Mouse (Mus musculus) c-Kit-positive CD71-positive TER-119-negative erythroid progenitor cells, embryonic 14.5 days (primary cell): ENCODE results near the gene Ctdsp2.

ENCODE experiments used
- DNase-seq: peaks from one replicate; pipeline ENCODE4 v3.0.0-alpha.2; 2013; ENCODE audit warnings: low read depth

Gene Ctdsp2

DNA sequence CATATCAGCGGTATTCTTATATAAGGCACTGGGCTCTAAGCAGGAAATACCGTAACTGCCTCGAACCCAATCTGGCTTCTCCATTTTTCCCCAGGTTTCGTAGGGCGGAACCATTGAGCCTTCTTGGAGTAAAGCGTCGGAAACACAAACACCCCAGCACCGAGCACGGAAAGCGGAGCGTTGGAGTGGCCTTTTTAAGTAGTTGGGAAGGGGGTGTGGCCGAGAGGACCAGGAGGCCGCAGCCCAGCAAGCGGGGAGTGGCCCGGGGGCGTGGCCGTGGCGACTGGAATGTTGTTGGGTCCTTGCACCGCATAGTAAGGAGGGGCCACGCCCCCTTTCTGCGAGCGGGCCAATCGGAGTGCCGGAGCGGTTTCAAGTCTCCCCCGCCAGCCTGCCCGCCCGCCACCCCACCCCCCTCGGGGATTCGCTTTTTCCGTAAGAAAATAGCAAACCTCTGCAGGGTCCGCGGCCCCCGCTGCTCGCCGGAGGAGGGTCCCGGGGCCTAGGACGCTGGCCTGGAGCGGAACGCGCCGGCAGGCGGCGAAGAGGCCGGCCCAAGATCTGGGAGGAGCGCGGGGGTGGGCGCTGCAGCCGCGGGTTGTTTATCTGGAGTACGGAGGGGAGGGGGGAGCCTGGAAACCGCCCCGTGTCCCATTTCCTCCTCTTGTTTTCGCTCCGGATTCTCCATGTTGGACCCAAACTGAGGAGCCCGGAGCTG lies at the start of gene Ctdsp2:
TSS of gene Ctdsp2 (plus strand) at position 441 of the 718 bp plus-strand sequence.
- DNase-seq: peak; percentile 95

DNA sequence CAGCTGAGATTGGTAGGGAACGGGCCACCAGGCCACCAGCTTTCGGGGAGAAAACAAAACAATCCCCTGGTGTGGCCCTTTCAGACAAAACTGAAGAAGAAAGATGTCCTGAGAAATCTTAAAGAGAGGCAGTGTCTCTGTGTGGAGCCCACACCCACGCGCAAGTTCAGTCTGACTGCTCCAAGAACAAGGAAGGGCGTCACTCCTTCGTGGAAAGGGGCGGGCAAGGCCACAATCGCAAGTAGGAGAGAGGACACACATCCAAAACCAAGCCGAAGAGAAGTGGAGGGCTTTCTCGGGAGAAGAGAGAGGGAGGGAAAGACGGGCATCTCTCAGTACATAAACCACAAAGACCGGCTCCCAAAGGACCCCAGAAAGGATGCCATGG lies 49.7 kb upstream of the Ctdsp2 start:
- DNase-seq: no peak

DNA sequence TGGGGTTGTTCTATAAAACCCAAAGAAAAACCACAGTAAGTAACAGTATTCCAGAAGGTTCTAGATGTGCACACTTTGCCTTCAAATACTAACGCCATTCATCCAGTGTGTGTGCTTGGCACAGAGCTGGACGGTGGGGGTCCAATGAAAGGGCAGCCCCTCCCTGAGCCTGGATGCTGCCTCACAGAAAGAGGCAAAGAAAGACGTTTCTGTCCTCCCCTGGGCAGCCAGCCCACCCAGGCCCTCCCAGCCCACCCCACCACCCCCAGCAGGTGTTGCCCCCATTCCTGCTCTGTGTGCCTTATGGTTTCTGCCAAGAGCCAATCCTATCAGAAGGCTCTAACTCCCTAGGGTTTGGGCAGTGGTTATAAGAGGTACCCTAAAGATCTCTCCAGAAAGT lies 49.0 kb upstream of the Ctdsp2 start:
- no peak for DNase-seq

DNA sequence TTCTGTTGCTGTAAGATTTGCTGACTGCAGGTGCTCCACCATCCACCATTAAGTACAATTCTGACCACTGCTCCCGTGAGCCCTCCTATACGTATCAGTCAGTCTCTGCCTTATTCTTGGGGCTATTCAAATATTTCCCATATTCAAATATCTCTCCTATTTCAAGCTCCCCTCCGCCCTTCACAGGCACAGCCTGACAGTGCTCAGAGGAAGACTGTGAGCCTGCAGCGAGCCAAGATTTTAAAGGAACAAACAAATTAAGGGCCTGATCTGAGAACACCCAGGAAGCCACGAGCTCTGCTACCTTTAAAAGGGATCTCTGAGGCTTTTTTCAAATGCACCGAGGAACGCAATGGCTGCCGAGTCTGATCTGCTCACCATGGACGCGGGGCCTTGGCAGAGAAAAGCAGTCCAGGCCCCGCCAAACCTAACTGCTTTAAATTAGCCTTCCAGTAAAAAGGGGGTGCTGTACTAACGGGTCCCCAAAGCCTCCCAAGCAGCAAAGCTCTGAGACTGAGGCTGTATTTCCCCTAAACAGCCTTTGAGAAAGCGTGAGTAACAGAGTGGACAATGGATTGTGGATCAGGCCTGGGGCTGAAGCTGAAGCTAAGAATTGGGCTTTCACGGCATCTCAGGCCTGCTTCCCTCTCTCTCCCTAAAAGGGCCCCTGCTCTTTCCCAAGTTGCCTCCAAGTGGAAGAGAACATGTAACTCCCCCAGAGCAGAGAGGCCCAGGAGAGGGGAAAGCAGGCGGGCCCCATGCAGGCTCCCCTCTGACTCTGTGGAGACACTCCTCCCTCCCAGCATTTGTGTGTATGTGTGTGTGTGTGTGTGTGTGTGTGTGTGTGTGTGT lies 48.0 kb upstream of the Ctdsp2 start:
- no peak for DNase-seq

DNA sequence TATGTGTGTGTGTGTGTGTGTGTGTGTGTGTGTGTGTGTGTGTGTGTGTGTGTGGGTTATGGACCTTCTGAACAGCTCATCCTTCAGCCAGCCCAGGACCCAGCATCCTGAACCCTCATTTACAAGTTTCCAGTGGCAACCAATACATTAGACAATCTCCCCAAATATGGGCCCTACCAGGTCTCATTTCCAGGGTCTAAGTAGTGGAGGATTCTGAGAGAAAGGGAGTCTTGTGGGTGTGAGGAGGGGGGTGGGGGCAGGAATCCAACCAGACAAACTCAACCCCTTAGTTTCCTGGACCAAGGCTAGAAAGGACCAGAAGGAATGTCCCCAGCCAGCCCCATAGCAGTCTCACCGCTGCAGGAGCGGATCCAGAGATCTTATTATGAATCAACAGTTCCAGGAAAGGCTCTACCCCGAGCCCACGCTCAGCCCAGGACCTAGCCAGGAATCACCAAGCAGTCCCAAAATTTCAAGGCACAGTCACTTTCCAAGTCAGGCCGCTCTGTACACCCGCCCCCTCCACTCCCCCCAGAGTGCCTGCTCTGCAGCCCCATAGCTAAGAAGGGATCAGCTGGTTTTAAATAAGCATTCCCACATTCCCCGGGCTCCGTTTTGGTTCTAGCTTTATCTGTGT lies 47.3 kb upstream of the Ctdsp2 start:
- DNase-seq: no peak

DNA sequence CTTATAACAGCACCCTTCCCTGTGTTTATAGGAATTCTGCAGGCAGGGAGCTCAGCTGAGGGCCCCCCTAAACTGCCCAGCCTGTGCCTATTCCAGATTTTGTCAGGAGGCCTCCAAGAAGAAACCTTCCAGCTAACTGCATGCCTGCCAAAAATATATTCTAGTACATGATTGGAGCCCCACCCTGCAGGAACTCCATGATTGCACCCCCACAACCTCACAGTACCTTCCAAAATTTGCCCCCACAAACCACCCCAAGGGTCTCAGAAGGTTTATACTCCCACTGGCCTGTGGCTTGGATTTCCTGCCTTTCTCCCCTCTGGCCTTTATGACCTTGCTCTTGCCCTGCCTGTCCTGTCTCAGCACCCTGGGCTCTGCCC lies 46.8 kb upstream of the Ctdsp2 start:
- no peak for DNase-seq

DNA sequence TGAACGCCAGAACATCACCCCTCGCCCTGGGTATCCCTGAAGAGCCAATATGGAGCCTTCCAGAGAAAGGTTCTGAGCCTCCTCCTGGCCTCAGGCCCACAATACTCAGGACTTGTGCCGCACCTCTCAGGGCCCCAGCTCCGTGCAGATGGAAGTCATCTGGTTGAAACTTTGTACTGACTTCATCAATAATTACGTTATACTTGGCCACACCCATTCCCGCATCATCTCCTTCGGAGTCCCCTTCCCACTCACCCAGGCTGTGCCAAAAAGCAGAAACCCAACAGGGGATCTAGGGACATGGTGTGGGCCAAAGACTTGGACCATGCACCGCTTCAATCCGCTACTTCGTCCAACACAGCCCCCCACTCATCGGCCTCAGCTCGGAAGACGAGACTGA lies 44.0 kb upstream of the Ctdsp2 start:
- DNase-seq: no peak

DNA sequence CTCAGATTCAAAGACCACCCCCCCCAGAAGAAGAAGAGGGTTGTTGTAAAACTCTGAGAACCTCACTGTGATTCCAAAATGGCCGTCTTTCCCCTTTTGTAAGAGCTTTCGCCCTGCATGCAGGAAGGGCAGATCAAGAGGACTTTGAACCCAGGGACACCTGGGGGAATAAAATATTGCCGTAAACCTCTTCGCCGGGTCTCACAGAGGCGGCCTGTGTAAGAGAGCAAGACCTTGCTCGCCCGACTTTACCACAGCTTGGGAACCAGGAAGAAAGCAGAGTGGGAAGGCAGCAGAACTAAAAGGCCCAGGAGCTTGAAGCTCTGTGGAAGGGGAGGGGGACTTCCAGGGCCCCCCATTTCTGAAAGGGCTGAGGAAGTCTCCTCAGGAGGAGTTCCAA lies 43.4 kb upstream of the Ctdsp2 start:
- DNase-seq: no peak

DNA sequence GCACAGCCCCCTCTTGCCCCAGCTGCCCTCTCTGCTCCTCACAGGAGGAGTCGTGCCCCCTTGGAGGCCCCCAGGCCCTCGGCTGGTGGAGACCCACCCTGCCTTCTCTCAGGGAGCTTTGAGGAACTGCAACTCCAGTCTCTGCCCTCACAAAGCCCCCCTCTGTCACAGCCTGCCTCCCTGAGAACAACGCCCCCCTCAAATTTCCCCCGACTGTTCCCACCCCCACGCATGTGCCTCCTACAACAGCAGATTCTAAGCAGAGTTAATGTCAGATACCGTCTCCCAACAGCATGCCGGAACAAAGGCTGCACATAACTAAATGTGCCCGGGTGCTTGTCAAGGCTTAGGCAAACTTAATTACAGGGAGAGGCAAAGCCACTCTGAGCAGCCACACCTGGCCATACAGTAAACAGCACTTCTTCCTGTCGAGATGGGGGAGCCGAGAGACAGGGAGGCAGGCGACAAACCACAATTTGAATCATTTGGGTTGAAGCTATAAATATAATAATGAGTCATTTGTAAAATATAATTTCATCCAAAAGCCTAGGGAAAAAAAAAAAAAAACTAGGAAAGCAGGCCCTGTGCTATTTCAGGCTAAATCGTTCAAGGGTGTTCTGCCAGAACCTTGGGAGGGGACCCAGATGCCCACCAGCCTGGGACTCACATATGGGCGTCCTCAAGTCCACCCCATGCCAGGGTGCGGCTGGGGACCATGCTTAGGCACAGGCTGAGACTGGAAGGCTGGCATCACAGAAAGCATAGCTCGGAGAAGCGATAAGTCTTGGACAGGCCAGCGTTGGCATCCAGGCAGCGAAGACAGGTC lies 42.7 kb upstream of the Ctdsp2 start:
- no peak for DNase-seq

DNA sequence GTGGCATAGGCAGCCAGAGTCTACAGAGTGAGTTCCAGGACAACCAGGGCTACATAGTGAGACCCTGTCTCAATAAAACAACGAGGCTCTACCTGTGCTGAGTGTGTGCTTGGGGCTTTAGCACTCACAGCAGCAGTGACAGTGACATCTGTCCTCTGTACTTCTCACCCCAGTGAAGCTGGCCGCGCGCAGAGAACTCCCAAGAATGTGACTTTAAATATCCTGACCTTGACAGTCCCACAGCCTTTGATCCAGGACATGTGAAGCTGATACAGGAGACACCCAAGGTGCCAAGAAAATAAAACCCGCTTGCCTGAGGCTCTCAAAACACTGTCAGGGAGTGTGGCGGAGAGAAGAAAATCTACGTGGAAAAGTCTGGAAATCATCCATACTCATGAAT lies 37.6 kb upstream of the Ctdsp2 start:
- no peak for DNase-seq

DNA sequence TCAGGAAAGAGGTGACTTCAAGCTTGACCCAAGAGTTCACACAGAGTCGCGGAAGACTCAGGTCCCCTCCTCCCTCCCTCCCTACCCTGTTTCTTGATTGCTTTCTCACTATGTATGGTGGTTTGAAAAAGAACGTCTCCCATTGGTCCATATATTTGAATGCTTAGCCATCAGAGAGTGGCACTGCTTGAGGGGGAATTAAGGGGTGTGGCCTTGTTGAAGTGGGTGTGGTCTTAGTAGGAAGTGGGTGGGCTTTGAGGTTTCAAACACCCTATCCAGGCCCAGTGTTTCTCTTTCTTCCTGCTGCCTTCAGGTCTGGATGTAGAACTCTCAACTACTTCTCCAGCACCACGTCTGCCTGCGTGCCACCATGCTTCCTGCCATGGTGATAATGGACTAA lies 33.0 kb upstream of the Ctdsp2 start:
- DNase-seq: no peak

DNA sequence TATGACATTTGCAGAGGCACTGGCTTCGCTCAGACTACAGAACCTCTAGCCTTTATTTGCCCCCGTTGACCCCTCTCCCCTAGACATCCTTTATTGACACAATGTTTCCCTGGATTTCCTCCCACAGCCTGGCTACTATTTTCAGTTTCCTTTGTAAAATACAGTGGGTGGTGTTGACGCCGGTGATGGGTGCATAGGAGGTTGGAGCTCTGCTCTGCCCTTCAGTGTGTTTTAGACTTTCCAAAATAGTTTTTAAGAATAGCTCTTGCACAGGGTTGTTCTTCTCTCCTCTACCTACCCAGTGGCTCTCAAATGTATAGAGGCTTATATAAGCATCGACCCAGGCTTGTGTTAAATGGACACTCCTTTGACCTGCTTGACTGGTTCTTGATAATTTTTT lies 28.7 kb upstream of the Ctdsp2 start:
- DNase-seq: no peak

DNA sequence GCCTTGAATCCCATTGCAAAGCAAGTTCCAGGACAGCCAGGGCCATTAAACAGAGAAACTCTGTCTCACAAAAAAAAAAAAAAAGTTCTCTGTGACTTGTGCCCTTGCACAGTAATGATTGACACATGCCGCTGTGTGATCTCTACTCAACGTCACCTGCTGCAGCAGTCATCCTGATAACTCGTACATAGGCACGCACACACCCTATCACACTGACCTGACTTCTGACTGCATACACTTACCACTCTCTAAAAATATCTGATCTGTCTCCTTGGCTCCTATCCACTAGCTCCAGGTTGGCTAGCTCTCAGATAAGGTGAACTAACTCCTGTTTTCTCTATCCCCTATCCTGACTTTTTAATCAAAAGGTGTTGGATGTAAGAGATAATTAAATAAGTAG lies 27.9 kb upstream of the Ctdsp2 start:
- DNase-seq: no peak

DNA sequence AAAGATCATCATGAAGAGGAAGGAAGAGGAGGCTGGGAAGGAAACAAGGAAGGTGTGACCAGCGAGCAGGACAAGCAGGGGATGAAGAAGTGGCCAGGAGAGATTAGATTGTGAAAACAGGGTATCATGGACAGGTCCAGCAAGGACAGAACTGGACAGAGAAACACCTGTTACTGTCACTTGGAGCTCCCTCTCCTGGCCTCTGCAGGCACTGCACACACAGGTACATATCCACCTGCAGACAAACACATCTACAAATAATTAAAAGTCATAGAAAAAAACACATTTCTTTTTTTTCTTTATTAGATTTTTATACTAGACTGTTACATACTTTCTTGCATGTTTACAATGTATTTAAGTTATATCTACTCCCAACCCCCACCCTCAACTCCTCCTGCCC lies 26.1 kb upstream of the Ctdsp2 start:
- no peak for DNase-seq

DNA sequence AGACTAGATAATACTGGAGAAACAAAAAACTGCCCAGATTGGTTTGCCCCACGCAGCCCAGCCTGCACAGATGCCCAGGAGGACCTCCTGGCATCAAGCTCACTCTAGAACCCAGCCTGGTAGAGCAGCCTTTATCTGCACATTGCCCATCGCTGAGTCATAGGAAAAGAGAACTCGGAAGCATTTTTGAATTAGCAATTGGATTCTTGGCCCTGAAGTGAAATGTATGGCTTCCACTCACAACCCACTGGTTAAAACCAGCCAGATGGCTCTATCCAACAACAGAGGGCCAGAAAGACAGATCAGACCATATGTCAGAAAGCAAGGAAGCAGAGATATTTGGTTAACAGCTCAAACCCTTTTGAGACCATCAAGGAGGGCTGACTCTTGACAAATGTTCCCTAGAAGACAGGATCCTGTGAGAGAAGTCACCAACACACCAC lies 25.5 kb upstream of the Ctdsp2 start:
- no peak for DNase-seq

DNA sequence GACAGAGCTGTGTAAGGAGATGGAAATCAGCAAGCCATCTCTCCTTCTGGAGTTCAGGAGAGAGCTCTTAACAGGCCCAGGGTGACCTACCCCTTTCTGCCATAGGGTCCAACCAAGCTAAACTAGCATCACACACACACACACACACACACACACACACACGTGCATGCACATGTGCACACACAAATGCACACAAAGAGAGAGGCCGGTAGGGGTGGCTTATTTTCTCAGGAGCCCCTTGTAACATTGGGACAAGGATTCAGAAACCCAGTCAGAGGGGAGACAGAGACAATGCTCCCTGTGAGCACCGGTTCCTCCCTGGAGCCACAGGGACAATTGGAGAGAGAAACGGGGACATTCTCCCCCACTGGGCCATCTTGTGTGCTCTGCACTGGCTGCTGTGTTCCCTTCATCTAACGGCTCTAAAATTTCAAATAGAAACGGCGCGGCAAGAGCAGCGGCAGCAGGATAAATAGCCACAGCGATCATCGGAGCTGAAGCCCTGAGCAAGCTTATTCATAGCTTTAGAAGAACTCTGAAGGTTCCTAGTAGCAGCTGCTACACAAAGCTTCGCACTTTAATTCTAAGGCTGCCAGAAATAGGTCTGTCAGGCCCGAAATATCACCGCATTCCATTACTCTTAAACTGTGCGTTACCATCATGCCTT lies 21.7 kb upstream of the Ctdsp2 start:
- no peak for DNase-seq

DNA sequence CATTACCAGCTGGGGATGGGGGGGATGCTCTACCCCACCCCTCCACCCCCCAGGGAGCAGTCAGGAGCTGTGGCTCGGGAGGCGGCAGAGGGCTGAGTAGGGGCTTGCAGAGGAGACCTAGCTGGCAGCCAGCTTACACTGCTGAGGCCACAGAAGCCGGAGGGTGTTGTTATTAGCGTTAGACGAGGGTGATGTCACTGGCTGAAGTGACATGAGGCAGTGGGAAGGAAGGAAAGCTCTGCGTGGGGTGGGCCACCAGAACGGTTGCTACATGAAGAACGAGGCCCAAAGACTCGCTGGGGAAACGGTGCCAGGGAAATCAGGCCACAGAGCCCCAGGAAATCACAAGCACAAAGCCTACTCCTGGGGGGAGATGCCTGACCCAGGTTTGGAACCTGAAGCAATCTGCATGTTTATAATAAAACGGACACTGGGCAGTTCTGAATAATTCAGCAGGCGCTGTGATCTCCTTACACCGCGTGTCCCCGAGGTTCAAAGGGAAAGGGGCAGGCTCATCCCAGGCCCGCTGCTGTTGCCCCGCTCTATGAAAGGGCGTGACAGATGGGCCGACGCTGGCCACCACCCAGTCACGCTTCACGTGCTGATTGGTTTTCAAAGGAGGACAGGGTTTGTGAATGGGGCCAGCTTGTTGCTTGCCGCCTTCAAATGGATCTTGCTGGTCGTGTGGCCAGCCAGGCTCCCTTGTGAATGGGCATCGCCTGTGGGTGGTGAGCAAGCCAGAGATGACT lies 21.0 kb upstream of the Ctdsp2 start:
- no peak for DNase-seq

DNA sequence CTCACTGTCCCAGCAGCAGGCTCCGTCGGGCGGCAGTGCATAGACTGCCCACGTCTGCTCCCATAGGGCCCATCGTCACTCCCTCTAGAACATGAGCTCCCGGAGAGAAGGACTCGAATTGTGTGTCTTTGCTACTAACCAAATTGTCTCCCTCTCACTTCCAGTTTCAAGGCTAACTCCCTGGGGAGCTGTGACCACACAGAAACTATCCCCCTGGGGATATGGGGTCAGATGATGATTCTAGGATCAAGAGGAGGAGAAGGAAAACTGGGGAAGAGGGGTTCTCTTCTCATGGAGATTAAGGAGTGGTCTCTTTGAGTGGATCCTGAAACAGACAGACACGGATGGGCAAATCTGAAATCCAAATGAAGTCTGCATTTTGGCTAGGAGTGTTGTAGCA lies 18.0 kb upstream of the Ctdsp2 start:
- no peak for DNase-seq

DNA sequence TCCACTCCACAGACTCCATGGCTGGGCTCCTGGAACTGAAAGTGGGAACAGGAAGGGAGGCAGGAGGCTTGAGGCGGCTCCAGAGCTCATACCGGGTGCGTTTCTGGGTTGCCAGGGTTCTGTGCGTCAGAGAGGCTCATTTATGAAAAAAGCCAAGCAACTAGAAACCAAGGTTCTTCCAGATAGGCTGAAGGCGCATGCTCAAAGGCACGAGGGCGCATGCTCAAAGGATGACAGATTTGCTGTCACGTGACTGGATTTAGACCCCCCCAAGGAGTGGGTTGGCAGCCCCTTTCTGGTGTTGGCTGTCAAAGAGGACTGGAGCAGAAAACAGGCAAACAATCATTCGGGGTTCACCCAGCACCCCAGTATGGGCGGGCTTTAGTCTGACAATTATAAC lies 16.8 kb upstream of the Ctdsp2 start:
- no peak for DNase-seq

DNA sequence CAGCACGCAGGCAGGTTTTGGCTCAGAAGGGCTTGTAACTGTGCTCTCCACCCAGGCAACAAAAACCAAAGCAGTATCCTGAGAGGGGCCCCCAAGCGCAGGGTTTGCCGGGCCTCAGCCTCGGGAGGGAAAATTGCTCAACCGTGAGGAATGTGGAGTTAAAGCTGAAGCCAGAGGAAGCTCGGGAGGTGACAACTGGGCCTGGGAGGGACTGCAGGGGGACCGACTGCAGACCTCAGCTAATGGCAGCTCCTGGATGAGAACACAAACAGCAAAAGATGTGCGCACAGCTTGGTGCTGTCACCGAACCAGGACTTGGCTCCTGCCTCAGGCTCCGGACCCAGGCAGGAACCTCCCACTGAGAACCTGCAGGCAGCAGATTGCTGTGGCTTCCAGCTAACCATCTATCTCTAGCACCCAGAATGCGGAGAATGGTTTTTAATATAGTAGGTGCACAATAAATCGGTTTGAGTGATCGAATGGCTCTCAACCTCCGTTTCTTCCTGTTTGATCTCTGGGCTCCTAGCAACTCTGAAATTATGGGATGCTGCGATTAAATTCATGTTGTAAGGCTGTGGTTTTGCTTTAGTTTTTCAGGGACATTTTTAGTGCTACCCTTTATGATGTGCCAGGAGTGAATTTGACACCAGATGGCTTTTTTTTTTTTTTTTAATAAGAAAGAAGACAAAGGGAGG lies 16.1 kb upstream of the Ctdsp2 start:
- no peak for DNase-seq
